Mouse (Mus musculus) testis, adult 2 months (tissue): ENCODE results near the gene Xlr5a.
"Not testable (repeated sequence)": the region's sequence is repeated elsewhere in the genome, so short reads cannot be mapped to it uniquely, and the experiment has no call there.

ENCODE experiments used
- CTCF ChIP-seq: fragments of 200-500 bp; IDR thresholded peaks from 2 replicates; pipeline ENCODE4 v1.5.1; 2012; ENCODE audit warnings: low read depth, mild to moderate bottlenecking, inconsistent platforms, low read length, moderate library complexity; ENCODE audit not compliant: control insufficient read depth, insufficient read depth, insufficient replicate concordance
- POLR2A ChIP-seq: fragments of 200-500 bp; IDR thresholded peaks from 2 replicates; pipeline ENCODE4 v1.6.1; 2012; ENCODE audit warnings: low read depth, mild to moderate bottlenecking, inconsistent platforms, low read length, moderate library complexity; ENCODE audit not compliant: control insufficient read depth

DNA sequence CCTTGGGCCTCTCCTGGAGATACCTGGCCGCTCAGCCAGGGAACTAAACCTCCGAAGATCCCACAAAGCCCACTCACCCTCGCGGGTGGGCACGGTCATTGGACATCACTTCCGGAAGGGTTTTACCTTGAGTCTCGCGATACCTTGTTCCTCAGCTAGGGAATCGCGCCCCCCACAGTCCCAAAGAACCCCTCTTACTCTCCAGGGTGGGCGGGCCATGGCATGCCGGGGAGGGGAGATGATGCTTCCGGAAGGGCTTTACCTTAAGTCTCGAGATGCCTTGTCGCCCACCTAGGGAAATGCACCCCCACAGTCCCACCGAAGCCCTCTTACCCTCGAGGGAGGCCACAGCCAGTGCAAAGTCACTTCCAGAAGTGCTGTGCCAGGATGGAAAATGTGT is at the start of gene Xlr5a, which contains the start of gene Xlr5c:
- not testable (repeated sequence) for TF ChIP-seq CTCF, POLR2A
